15 mouse cellular contexts compared by ENCODE assay signal in the genomic region with DNA sequence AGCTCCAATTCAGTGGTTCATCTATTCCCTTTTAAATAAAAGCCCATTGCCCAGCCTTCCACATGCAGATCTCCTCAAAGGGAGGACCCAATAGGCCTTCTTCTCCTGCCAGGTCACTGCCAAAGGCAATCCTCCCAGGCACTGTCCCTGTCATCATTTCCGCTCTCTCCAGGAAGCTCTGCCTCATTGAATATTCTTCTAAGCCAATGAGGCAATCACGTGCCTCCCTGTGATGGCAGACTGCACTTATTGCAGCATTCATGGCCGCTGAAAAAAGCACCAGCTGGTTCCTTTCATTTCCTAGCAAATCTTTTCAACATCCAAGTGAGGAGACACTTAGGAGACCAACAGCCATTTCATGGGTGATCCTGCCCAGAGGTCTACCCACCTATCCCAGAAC.
DNase-seq lines count a peak whose midpoint lies in the region; ATAC-seq lines count a peak whose summit lies in the region.
"Had no signal": no experiment of that assay in that cellular context is flagged by ENCODE, and none has a peak within 500 bp of the region (broad histone marks: within the 10 kb centered on the region; RNA-seq: fewer than 3 reads in every experiment).

No protein-coding gene starts in this region.

- 33% methylated on average over 3 of the region's 3 CpGs for WGBS in midbrain, embryonic 11.5 days

- no peaks in the 10 kb centered on the region for H3K36me3 ChIP-seq in midbrain, embryonic 11.5 days (ENCODE audit: control insufficient read depth, insufficient read depth, low read length)

- H3K4me2 ChIP-seq in midbrain, embryonic 11.5 days: no peak overlapping the region
- H3K4me2 ChIP-seq: liver, embryonic 11.5 days had no signal

- H3K4me3 ChIP-seq in midbrain, embryonic 11.5 days (ENCODE audit: low read depth, low read length): no peak overlapping the region

- no peaks in the 10 kb centered on the region for H3K27me3 ChIP-seq in midbrain, embryonic 11.5 days (ENCODE audit: control insufficient read depth, insufficient read depth, low read length)

- H3K27ac ChIP-seq in midbrain, embryonic 11.5 days (ENCODE audit: low read depth, low read length): no peak overlapping the region
- H3K27ac ChIP-seq: stomach, postnatal 0 days had no signal

- peak; percentile 88 for ATAC-seq in midbrain, embryonic 11.5 days (ENCODE audit: low FRiP score)

- H3K4me1 ChIP-seq in midbrain, embryonic 11.5 days (ENCODE audit: control insufficient read depth, insufficient read depth, low read length): no peaks in the 10 kb centered on the region

- peak; percentile 16 for DNase-seq in embryo, embryonic 11 days
- no peak for DNase-seq in embryo, embryonic 10 days (ENCODE audit: low spot score)
- DNase-seq in right cerebral cortex, adult 18-20 months: peak; percentile 5
- no peak for DNase-seq in right cerebral cortex, postnatal 14 days
- DNase-seq in midbrain, embryonic 11.5 days (ENCODE audit: low spot score, missing footprints): no peak
- DNase-seq in adipocyte (ENCODE audit: low spot score): no peak
- no peak for DNase-seq in gastrocnemius, postnatal 14 days
- DNase-seq in kidney, postnatal 36 days: no peak
- DNase-seq: adrenal gland, postnatal 25 days; cerebellum, adult 11 months; gastrocnemius, postnatal 36 days; kidney, adult 8-10 months; lung, postnatal 10 days had no signal

- intact Hi-C loops in gastrocnemius, postnatal 14 days (cut with DNase I; ENCODE audit: low total_unique reads): no loop called here

- no peaks in the 10 kb centered on the region for H3K9me3 ChIP-seq in midbrain, embryonic 11.5 days (ENCODE audit: control insufficient read depth, low read length)

- H3K9ac ChIP-seq in midbrain, embryonic 11.5 days (ENCODE audit: low read length): no peak overlapping the region

Comparison
In these comparisons a context has a peak if more than half of its experiments do, and no peak if none do; other contexts are left out.
1. DNase-seq: peak in embryo, embryonic 11 days (single experiment) and right cerebral cortex, adult 18-20 months (single experiment); none in embryo, embryonic 10 days (single experiment), right cerebral cortex, postnatal 14 days (single experiment), midbrain, embryonic 11.5 days (single experiment), adipocyte (single experiment), gastrocnemius, postnatal 14 days (single experiment) and kidney, postnatal 36 days (0 of 2).